Mouse (Mus musculus): ENCODE measurements at regions not wholly inside any gene's neighbourhood (a gene's known extent, or its start where the extent isn't known, plus 50 kb on each side); places are given as distances from the start of the nearest gene placed in this dataset.

DNA sequence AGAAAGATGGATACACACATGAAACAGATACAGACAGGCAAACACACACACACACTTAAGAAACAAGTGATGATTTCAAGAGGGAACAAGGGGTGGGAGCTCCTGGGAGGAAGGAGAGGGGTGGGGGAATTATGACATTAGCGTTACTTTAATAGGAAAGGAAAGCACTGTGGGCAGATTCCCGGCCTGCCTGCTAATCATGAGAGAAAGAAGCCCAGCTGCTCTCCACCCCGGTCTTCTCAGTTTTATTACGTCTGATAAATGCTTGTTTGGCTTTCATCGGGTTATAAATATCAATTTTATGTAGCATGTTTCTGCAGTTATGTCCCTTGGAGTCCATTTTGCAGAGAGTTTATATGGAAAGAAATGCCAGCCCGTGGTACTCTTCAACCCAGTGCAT is 554.1 kb downstream of the Zfp704 start:
- H3K4me3 ChIP-seq: no peak overlapping the region
- H3K36me3 ChIP-seq: no peaks in the 10 kb centered on the region
- no peak overlapping the region for H3K27ac ChIP-seq
- WGBS: 83% methylated on average over 6 of the region's 6 CpGs
- no peak overlapping the region for H3K9ac ChIP-seq
- H3K27me3 ChIP-seq: no peaks in the 10 kb centered on the region
- ATAC-seq (ENCODE audit: low FRiP score): no peak
- no peaks in the 10 kb centered on the region for H3K4me1 ChIP-seq
- H3K4me2 ChIP-seq (replicated peaks): no peak overlapping the region
- H3K9me3 ChIP-seq (replicated peaks): no peaks in the 10 kb centered on the region
